Mouse (Mus musculus): ENCODE measurements around the gene Pole3.

GRCm38 (mm10) chr4:62560963-62561629 lies 36.2 kb upstream of the Pole3 start:
- TF ChIP-seq CTCF (IDR thresholded peaks at IDR 0.05; ENCODE audit: low read depth, low read length) (peak; percentile 38), POLR2A (IDR thresholded peaks at IDR 0.05; ENCODE audit: extremely low read depth, insufficient read depth, low read length) (no peak)
